Mouse (Mus musculus): ENCODE results near the gene Ubqln5.

The Ubqln5 gene

GRCm38 (mm10) chr7:104129726-104130125 lies at the start of gene Ubqln5:
Gene Ubqln5 (minus strand): TSS chr7:104129826.
- no peak for DNase-seq (ENCODE audit: low spot score in 2 of 2)

- DNase-seq (ENCODE audit: low spot score in 2 of 2) = no peak
These were observed 49.4 kb upstream of the Ubqln5 start for GRCm38 (mm10) chr7:104179074-104179473.

GRCm38 (mm10) chr7:104178422-104179054 lies 48.9 kb upstream of the Ubqln5 start:
- no peak for DNase-seq (ENCODE audit: low spot score in 2 of 2)

GRCm38 (mm10) chr7:104175085-104175484 lies 45.5 kb upstream of the Ubqln5 start:
- DNase-seq (ENCODE audit: low spot score in 2 of 2) = no peak

- no peak for DNase-seq (ENCODE audit: low spot score in 2 of 2)
These were observed 40.1 kb upstream of the Ubqln5 start for GRCm38 (mm10) chr7:104169634-104170204.

- no peak for DNase-seq (ENCODE audit: low spot score in 2 of 2)
These were observed 37.5 kb upstream of the Ubqln5 start for GRCm38 (mm10) chr7:104167105-104167504.

- no peak for DNase-seq (ENCODE audit: low spot score in 2 of 2)
These were observed 20.8 kb upstream of the Ubqln5 start, which contains the start of gene Ubqlnl for GRCm38 (mm10) chr7:104150456-104150855. Gene Ubqlnl (minus strand): TSS chr7:104150556.

- no peak for DNase-seq (ENCODE audit: low spot score in 2 of 2)
These were observed 13.6 kb upstream of the Ubqln5 start, which contains the start of gene Ubqln3 for GRCm38 (mm10) chr7:104143179-104143578. Gene Ubqln3 (minus strand): TSS chr7:104143279.

- no peak for DNase-seq (ENCODE audit: low spot score in 2 of 2)
These were observed 7.7 kb upstream of the Ubqln5 start, which contains the start of gene Olfr643 for GRCm38 (mm10) chr7:104137305-104137704. Gene Olfr643 (minus strand): TSS chr7:104137405.

- DNase-seq (ENCODE audit: low spot score in 2 of 2) = no peak
These were observed 25.0 kb downstream of the Ubqln5 start, which contains the start of gene Olfr646 for GRCm38 (mm10) chr7:104104757-104104972. Gene Olfr646 (plus strand): TSS chr7:104104873.

- no peak for DNase-seq (ENCODE audit: low spot score in 2 of 2)
These were observed 25.5 kb downstream of the Ubqln5 start for GRCm38 (mm10) chr7:104103913-104104756.

- DNase-seq (ENCODE audit: low spot score in 2 of 2) = no peak
These were observed 44.3 kb downstream of the Ubqln5 start, which contains the start of gene Olfr645 for GRCm38 (mm10) chr7:104085365-104085764. Gene Olfr645 (minus strand): TSS chr7:104085465.

All from right cerebral cortex, adult 2 months (tissue).